Mouse (Mus musculus) thymus, adult 2 months (tissue): ENCODE data around the gene Cd151.

Source experiments
- CTCF ChIP-seq: fragments of 200-500 bp; IDR thresholded peaks from 2 replicates; pipeline ENCODE4 v1.5.1; 2012; ENCODE audit warnings: mild to moderate bottlenecking, control low read depth, low read length, moderate library complexity, borderline replicate concordance; ENCODE audit not compliant: control insufficient read depth, poor library complexity, insufficient read depth; ENCODE audit errors: extremely low read depth
- POLR2A ChIP-seq: fragments of 200-500 bp; IDR thresholded peaks from 2 replicates; pipeline ENCODE4 v1.6.1; 2012; ENCODE audit warnings: mild to moderate bottlenecking, low read length, control low read depth, moderate library complexity; ENCODE audit not compliant: control insufficient read depth, poor library complexity, insufficient read depth; ENCODE audit errors: extremely low read depth

DNA sequence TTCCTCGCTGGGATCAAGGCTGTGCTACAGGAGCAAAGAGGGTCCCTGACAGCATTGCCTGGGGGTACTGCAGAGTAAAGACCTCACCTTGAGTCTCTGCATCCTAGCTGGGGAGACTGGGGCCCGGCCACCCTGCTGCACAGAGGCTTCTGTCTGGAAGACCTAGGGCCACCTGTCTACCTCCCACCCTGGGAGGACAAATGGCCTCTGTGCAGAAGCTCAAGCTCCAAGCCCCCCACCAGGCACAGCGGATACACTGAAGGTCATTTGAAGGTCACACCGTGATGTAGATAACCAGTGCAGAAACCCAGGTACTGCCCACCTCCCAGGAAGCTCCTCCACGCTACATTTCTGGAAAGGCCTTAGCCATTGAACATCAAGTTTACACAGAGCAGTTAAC lies 38.5 kb upstream of the Cd151 start:
- TF ChIP-seq CTCF (no peak), POLR2A (no peak)
